Comparison of ENCODE assay signal across 17 mouse cellular contexts in genomic region chr5:125015066-125015465, GRCm38 (mm10). TPM values are rescaled to one million over a fixed set of nuclear protein-coding genes. Genes with fewer than 3 reads are reported as not detected.
DNase-seq lines count a peak whose midpoint lies in the region; ATAC-seq and TF ChIP-seq lines count a peak whose summit lies in the region.
"Had no signal": no experiment of that assay in that cellular context is flagged by ENCODE, and none has a peak within 500 bp of the region (broad histone marks: within the 10 kb centered on the region; RNA-seq: fewer than 3 reads in every experiment).

No protein-coding gene starts in this region.

- 86% methylated on average over 3 of the region's 3 CpGs for WGBS in midbrain, postnatal 0 days
- 91% methylated on average over 3 of the region's 3 CpGs for WGBS in midbrain, embryonic 15.5 days
- 62% methylated on average over 3 of the region's 3 CpGs for WGBS in forebrain, embryonic 15.5 days

- no peak for TF ChIP-seq CTCF in midbrain, postnatal 0 days (IDR thresholded peaks at IDR 0.05)

- no peaks in the 10 kb centered on the region for H3K9me3 ChIP-seq in midbrain, postnatal 0 days (ENCODE audit: low read length)
- no peaks in the 10 kb centered on the region for H3K9me3 ChIP-seq in midbrain, embryonic 15.5 days
- H3K9me3 ChIP-seq in forebrain, embryonic 15.5 days: no peaks in the 10 kb centered on the region
- H3K9me3 ChIP-seq: embryonic facial prominence, embryonic 12.5 days; liver, embryonic 13.5 days; midbrain, embryonic 13.5 days had no signal

- H3K27ac ChIP-seq in midbrain, postnatal 0 days (ENCODE audit: low read depth, low read length): no peak overlapping the region
- H3K27ac ChIP-seq in midbrain, embryonic 15.5 days: no peak overlapping the region
- H3K27ac ChIP-seq in forebrain, embryonic 15.5 days (replicated peaks): peak overlapping the region; percentile 60
- H3K27ac ChIP-seq: embryonic facial prominence, embryonic 12.5 days; hindbrain, postnatal 0 days; liver, embryonic 13.5 days; midbrain, embryonic 13.5 days had no signal

- H3K4me3 ChIP-seq in midbrain, postnatal 0 days (ENCODE audit: low read depth, low read length): no peak overlapping the region
- H3K4me3 ChIP-seq in midbrain, embryonic 15.5 days: no peak overlapping the region
- H3K4me3 ChIP-seq in forebrain, embryonic 15.5 days: no peak overlapping the region
- H3K4me3 ChIP-seq: embryonic facial prominence, embryonic 12.5 days; liver, embryonic 13.5 days; midbrain, embryonic 13.5 days had no signal

- no peaks in the 10 kb centered on the region for H3K4me1 ChIP-seq in midbrain, postnatal 0 days (ENCODE audit: insufficient read depth, low read length)
- H3K4me1 ChIP-seq in midbrain, embryonic 15.5 days: peaks cover 3% of the 10 kb centered on the region; the same call in 1 of the 2 replicates
- H3K4me1 ChIP-seq in forebrain, embryonic 15.5 days: peaks cover 21% of the 10 kb centered on the region
- H3K4me1 ChIP-seq: liver, embryonic 13.5 days; midbrain, embryonic 13.5 days had no signal

- H3K4me2 ChIP-seq in midbrain, postnatal 0 days (ENCODE audit: low read depth, low read length, poor library complexity, severe bottlenecking): no peak overlapping the region
- H3K4me2 ChIP-seq in midbrain, embryonic 15.5 days: no peak overlapping the region
- H3K4me2 ChIP-seq in forebrain, embryonic 15.5 days (replicated peaks): no peak overlapping the region
- H3K4me2 ChIP-seq: embryonic facial prominence, embryonic 12.5 days; liver, embryonic 13.5 days; midbrain, embryonic 13.5 days had no signal

- peak; percentile 45 for DNase-seq in cerebellum, adult 11 months
- peak; percentile 31 for DNase-seq in midbrain, postnatal 0 days (ENCODE audit: low spot score)
- DNase-seq in cerebellum, adult 9-11 months: peak; percentile 71
- no peak for DNase-seq in kidney, adult 11 months
- no peak for DNase-seq in spleen, postnatal 10 days (ENCODE audit: low spot score in 2 of 2)
- DNase-seq: heart, adult 11 months had no signal

- H3K9ac ChIP-seq in midbrain, postnatal 0 days (replicated peaks; ENCODE audit: low read length, poor library complexity, severe bottlenecking): no peak overlapping the region
- no peak overlapping the region for H3K9ac ChIP-seq in midbrain, embryonic 15.5 days
- H3K9ac ChIP-seq in forebrain, embryonic 15.5 days (replicated peaks): no peak overlapping the region
- H3K9ac ChIP-seq: embryonic facial prominence, embryonic 12.5 days; liver, embryonic 13.5 days; midbrain, embryonic 13.5 days had no signal

- no peaks in the 10 kb centered on the region for H3K27me3 ChIP-seq in midbrain, postnatal 0 days (ENCODE audit: insufficient read depth, low read length)
- H3K27me3 ChIP-seq in midbrain, embryonic 15.5 days (replicated peaks): no peaks in the 10 kb centered on the region
- H3K27me3 ChIP-seq in forebrain, embryonic 15.5 days: no peaks in the 10 kb centered on the region
- H3K27me3 ChIP-seq: embryonic facial prominence, embryonic 12.5 days; liver, embryonic 13.5 days; midbrain, embryonic 13.5 days had no signal

- ATAC-seq in cerebellum, adult (ENCODE audit: insufficient number of reproducible peaks, low FRiP score, low TSS enrichment): no peak
- ATAC-seq in midbrain, postnatal 0 days (ENCODE audit: low FRiP score): no peak
- ATAC-seq in midbrain, embryonic 15.5 days (replicated peaks): no peak
- no peak for ATAC-seq in forebrain, embryonic 15.5 days (replicated peaks)
- ATAC-seq: lung, postnatal 0 days had no signal

- H3K36me3 ChIP-seq in midbrain, postnatal 0 days (ENCODE audit: insufficient read depth, low read length): peaks cover 44% of the 10 kb centered on the region
- H3K36me3 ChIP-seq in midbrain, embryonic 15.5 days (replicated peaks): peaks cover 20% of the 10 kb centered on the region
- peaks cover 30% of the 10 kb centered on the region for H3K36me3 ChIP-seq in forebrain, embryonic 15.5 days

RNA-seq across cellular contexts. Expression of gene Rflna, which starts 12.0 kb away (rescaled TPM):
- total RNA-seq in midbrain, postnatal 0 days (2014; rRNA removed): 6.1 and 10.6 TPM in 2 replicates
- polyA plus RNA-seq in midbrain, postnatal 0 days (2015; fragmentation: Nextera tagmentation; extraction: Ambion mirVana): 7.2 and 8.6 TPM in 2 replicates
- polyA plus RNA-seq in midbrain, embryonic 15.5 days (2015; fragmentation: Nextera tagmentation; extraction: Ambion mirVana): 6.7 and 7.9 TPM in 2 replicates
- polyA plus RNA-seq in forebrain, embryonic 15.5 days (2015; fragmentation: Nextera tagmentation; extraction: Ambion mirVana): 2.5 and 2.8 TPM in 2 replicates
- total RNA-seq: megakaryocyte progenitor cell, adult 5-6 weeks; MEL; neutrophil, adult 5-6 weeks had no signal

Comparison
In these comparisons a context has a peak if more than half of its experiments do, and no peak if none do; other contexts are left out.
1. DNase-seq: peak in cerebellum, adult 11 months (single experiment), midbrain, postnatal 0 days (single experiment) and cerebellum, adult 9-11 months (single experiment); none in kidney, adult 11 months (single experiment) and spleen, postnatal 10 days (0 of 2).